Mouse (Mus musculus): ENCODE data around the gene Ankrd53.

The Ankrd53 gene

GRCm38 (mm10) chr6:83762344-83762743, at the start of gene Ankrd53:
Ankrd53 (plus strand) TSS chr6:83762644.
- in situ Hi-C loops (cut with MboI, MseI), result no loop called here

- in situ Hi-C loops (cut with MboI, MseI), result no loop called here
Observed at GRCm38 (mm10) chr6:83713271-83714136, 48.9 kb upstream of the Ankrd53 start.

GRCm38 (mm10) chr6:83714221-83715123, 48.0 kb upstream of the Ankrd53 start:
- in situ Hi-C loops (cut with MboI, MseI), result no loop called here

GRCm38 (mm10) chr6:83715461-83716196, 46.8 kb upstream of the Ankrd53 start:
- in situ Hi-C loops (cut with MboI, MseI), result no loop called here

- in situ Hi-C loops (cut with MboI, MseI), result no loop called here
Observed at GRCm38 (mm10) chr6:83717026-83717425, 45.4 kb upstream of the Ankrd53 start.

- in situ Hi-C loops (cut with MboI, MseI), result no loop called here
Observed at GRCm38 (mm10) chr6:83722526-83722925, 39.9 kb upstream of the Ankrd53 start.

GRCm38 (mm10) chr6:83727178-83727577, 35.3 kb upstream of the Ankrd53 start:
- in situ Hi-C loops (cut with MboI, MseI), result no loop called here

GRCm38 (mm10) chr6:83728488-83728887, 34.0 kb upstream of the Ankrd53 start:
- in situ Hi-C loops (cut with MboI, MseI), result no loop called here

- in situ Hi-C loops (cut with MboI, MseI), result no loop called here
Observed at GRCm38 (mm10) chr6:83729350-83729970, 33.0 kb upstream of the Ankrd53 start.

GRCm38 (mm10) chr6:83731128-83731527, 31.3 kb upstream of the Ankrd53 start:
- in situ Hi-C loops (cut with MboI, MseI), result no loop called here

- in situ Hi-C loops (cut with MboI, MseI), result no loop called here
Observed at GRCm38 (mm10) chr6:83737311-83737710, 25.1 kb upstream of the Ankrd53 start.

GRCm38 (mm10) chr6:83738596-83738995, 23.8 kb upstream of the Ankrd53 start:
- in situ Hi-C loops (cut with MboI, MseI), result no loop called here

- in situ Hi-C loops (cut with MboI, MseI), result loop anchor here (5.0 kb wide), 1 partner anchor 55 kb away; no protein-coding TSS in a partner anchor
Observed at GRCm38 (mm10) chr6:83742761-83743160, 19.7 kb upstream of the Ankrd53 start, which contains the start of gene Atp6v1b1. Atp6v1b1 (plus strand) TSS chr6:83742990.

GRCm38 (mm10) chr6:83743212-83743611, 19.2 kb upstream of the Ankrd53 start:
- in situ Hi-C loops (cut with MboI, MseI), result loop anchor here (5.0 kb wide), 1 partner anchor 56 kb away; no protein-coding TSS in a partner anchor

- in situ Hi-C loops (cut with MboI, MseI), result loop anchor here (5.0 kb wide), 1 partner anchor 57 kb away; no protein-coding TSS in a partner anchor
Observed at GRCm38 (mm10) chr6:83744126-83744525, 18.3 kb upstream of the Ankrd53 start.

- in situ Hi-C loops (cut with MboI, MseI), result loop anchor here (5.0 kb wide), 1 partner anchor 57 kb away; no protein-coding TSS in a partner anchor
Observed at GRCm38 (mm10) chr6:83744557-83744956, 17.9 kb upstream of the Ankrd53 start.

- in situ Hi-C loops (cut with MboI, MseI), result no loop called here
Observed at GRCm38 (mm10) chr6:83745466-83745865, 17.0 kb upstream of the Ankrd53 start.

- in situ Hi-C loops (cut with MboI, MseI), result no loop called here
Observed at GRCm38 (mm10) chr6:83749286-83749685, 13.2 kb upstream of the Ankrd53 start.

GRCm38 (mm10) chr6:83750171-83750684, 12.2 kb upstream of the Ankrd53 start:
- in situ Hi-C loops (cut with MboI, MseI), result no loop called here

- in situ Hi-C loops (cut with MboI, MseI), result no loop called here
Observed at GRCm38 (mm10) chr6:83756051-83756450, 6.4 kb upstream of the Ankrd53 start.

Measured in regulatory T cell (primary cell).